Mouse (Mus musculus) layer of hippocampus, adult 9-10 months (tissue): ENCODE measurements around the gene Cactin.

Source experiments
- DNase-seq: peaks from one replicate; pipeline ENCODE4 v3.0.0; 2022; ENCODE audit warnings: low spot score

Gene Cactin

GRCm38 (mm10) chr10:81365672-81366476 lies 45.0 kb downstream of the Cactin start, which contains the start of gene 4930404N11Rik:
Gene 4930404N11Rik, minus strand, starts transcription at chr10:81365816.
- DNase-seq: no peak

GRCm38 (mm10) chr10:81366477-81367206 lies 45.7 kb downstream of the Cactin start:
- DNase-seq: no peak

- DNase-seq: no peak
These were observed 46.2 kb downstream of the Cactin start for GRCm38 (mm10) chr10:81367207-81367495.

DNA sequence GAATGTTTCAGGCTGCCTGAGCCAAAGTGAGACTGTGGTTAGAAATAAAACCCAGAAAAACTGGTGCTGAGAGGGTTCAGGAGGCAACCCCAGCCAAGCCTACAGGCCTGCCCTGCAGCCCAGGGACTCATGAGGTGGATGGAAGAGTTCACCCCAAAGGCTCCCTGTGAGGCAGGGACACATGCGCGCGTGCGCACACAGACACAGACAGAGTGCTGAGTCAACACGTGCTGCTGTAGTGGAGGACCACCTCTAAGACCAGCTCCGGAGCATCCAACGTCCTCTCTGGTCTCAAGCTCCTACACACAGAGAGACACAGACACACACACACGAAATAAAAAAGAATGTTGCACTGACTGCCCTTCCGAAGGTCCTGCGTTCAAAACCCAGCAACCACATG lies 54.4 kb downstream of the Cactin start:
- no peak for DNase-seq
